ENCODE assay signal across 15 mouse cellular contexts in the genomic region with DNA sequence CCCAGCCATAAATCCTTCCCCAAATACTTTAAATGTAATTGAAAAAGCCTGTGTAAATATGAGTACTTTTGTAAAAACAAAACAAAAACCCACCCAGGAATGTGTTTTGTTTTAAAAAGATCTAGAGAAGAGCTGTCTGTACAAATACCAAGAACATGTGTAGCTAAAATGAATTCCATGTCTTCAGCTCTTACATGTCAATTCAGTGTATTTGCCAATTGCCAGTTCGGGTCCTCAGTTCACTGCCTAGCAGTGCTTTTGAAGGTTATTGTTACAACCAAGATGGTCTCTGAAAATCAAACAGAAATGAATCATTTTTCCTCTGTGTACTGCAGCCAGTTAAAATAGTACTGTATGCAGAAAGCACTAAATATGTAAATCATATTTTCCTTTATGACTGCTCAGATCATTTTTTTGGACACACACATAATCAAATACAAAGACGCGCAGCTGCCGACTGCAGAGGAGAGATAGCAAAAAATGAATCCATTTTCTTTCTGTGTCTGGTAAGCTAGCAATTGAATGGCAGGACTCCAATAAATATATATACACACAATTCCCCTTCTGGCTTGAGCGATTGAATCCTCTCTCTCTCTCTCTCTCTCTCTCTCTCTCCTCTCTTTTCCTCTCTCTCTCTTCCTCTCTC.
DNase-seq lines count a peak whose midpoint lies in the region; ATAC-seq and TF ChIP-seq lines count a peak whose summit lies in the region.
"Had no signal": no experiment of that assay in that cellular context is flagged by ENCODE, and none has a peak within 500 bp of the region (broad histone marks: within the 10 kb centered on the region; RNA-seq: fewer than 3 reads in every experiment).

No protein-coding gene starts in this region.

- 66% methylated on average over 5 of the region's 5 CpGs for WGBS in forebrain, embryonic 15.5 days
- 84% methylated on average over 5 of the region's 5 CpGs for WGBS in forebrain, embryonic 14.5 days
- WGBS in limb, embryonic 13.5 days: 70% methylated on average over 5 of the region's 5 CpGs
- whole genome bisulfite sequencing in limb, embryonic 10.5 days: 92% methylated on average over 5 of the region's 5 CpGs
- 54% methylated on average over 5 of the region's 5 CpGs for WGBS in limb, embryonic 15.5 days

- peaks cover 19% of the 10 kb centered on the region for H3K4me1 ChIP-seq in forebrain, embryonic 15.5 days
- H3K4me1 ChIP-seq in forebrain, embryonic 14.5 days (ENCODE audit: control insufficient read depth, insufficient read depth, low read length): peaks cover 3% of the 10 kb centered on the region; the same call in 1 of the 2 replicates
- H3K4me1 ChIP-seq in limb, embryonic 13.5 days: peaks cover 28% of the 10 kb centered on the region
- 0 out of 2 replicates have a peak, but pooled peaks cover 4% of the 10 kb centered on the region for H3K4me1 ChIP-seq in limb, embryonic 10.5 days
- H3K4me1 ChIP-seq in limb, embryonic 15.5 days: peaks cover 14% of the 10 kb centered on the region
- H3K4me1 ChIP-seq: heart, embryonic 10.5 days had no signal

- no peak for DNase-seq in forebrain, embryonic 14.5 days (ENCODE audit: low spot score)
- no peak for DNase-seq in limb, embryonic 10.5 days (ENCODE audit: low spot score)
- DNase-seq in brain, embryonic 14.5 days (ENCODE audit: low read depth): peak; percentile 54
- no peak for DNase-seq in adrenal gland, postnatal 25 days
- DNase-seq in left cerebral cortex, adult 11 months (ENCODE audit: low spot score): no peak
- DNase-seq: cerebellum, adult 2 months; kidney, adult 18-20 months; right cerebral cortex, postnatal 4 days; thymus, postnatal 4 days had no signal

- H3K27me3 ChIP-seq in forebrain, embryonic 15.5 days: no peaks in the 10 kb centered on the region
- H3K27me3 ChIP-seq in forebrain, embryonic 14.5 days (replicated peaks; ENCODE audit: control insufficient read depth, insufficient read depth, low read length): no peaks in the 10 kb centered on the region
- H3K27me3 ChIP-seq in limb, embryonic 13.5 days: no peaks in the 10 kb centered on the region
- H3K27me3 ChIP-seq in limb, embryonic 10.5 days (ENCODE audit: low read depth, poor library complexity, severe bottlenecking): no peaks in the 10 kb centered on the region
- H3K27me3 ChIP-seq in limb, embryonic 15.5 days: no peaks in the 10 kb centered on the region
- H3K27me3 ChIP-seq: forebrain, embryonic 13.5 days; Patski had no signal

- no peak for TF ChIP-seq POLR2A in brain, embryonic 14.5 days (IDR thresholded peaks at IDR 0.05; ENCODE audit: borderline replicate concordance, extremely low read depth, insufficient read depth, insufficient read length, poor library complexity, severe bottlenecking)

- H3K4me3 ChIP-seq in forebrain, embryonic 15.5 days: no peak overlapping the region
- H3K4me3 ChIP-seq in forebrain, embryonic 14.5 days (ENCODE audit: low read depth, low read length): no peak overlapping the region
- H3K4me3 ChIP-seq in limb, embryonic 13.5 days: no peak overlapping the region
- H3K4me3 ChIP-seq in limb, embryonic 10.5 days: no peak overlapping the region
- H3K4me3 ChIP-seq in limb, embryonic 15.5 days: no peak overlapping the region
- H3K4me3 ChIP-seq: forebrain, embryonic 13.5 days; heart, embryonic 10.5 days had no signal

- no peak for TF ChIP-seq CTCF in brain, embryonic 14.5 days (IDR thresholded peaks at IDR 0.05; ENCODE audit: borderline replicate concordance, extremely low read depth, insufficient read depth, insufficient read length)

- H3K27ac ChIP-seq in forebrain, embryonic 15.5 days (replicated peaks): peak overlapping the region; percentile 54
- no peak overlapping the region for H3K27ac ChIP-seq in forebrain, embryonic 14.5 days (ENCODE audit: low read depth, low read length)
- H3K27ac ChIP-seq in limb, embryonic 13.5 days: 0 out of 2 replicates have a peak overlapping the region, but pooled peaks have one; percentile 2
- no peak overlapping the region for H3K27ac ChIP-seq in limb, embryonic 10.5 days
- H3K27ac ChIP-seq in limb, embryonic 15.5 days: 0 out of 2 replicates have a peak overlapping the region, but pooled peaks have one; percentile 17
- H3K27ac ChIP-seq: forebrain, embryonic 13.5 days; heart, embryonic 10.5 days had no signal

- no peak overlapping the region for H3K4me2 ChIP-seq in forebrain, embryonic 15.5 days (replicated peaks)
- H3K4me2 ChIP-seq in forebrain, embryonic 14.5 days (ENCODE audit: low read length): no peak overlapping the region
- no peak overlapping the region for H3K4me2 ChIP-seq in limb, embryonic 13.5 days (replicated peaks)
- no peak overlapping the region for H3K4me2 ChIP-seq in limb, embryonic 15.5 days
- H3K4me2 ChIP-seq: forebrain, embryonic 13.5 days had no signal

- no peaks in the 10 kb centered on the region for H3K9me3 ChIP-seq in forebrain, embryonic 15.5 days
- no peaks in the 10 kb centered on the region for H3K9me3 ChIP-seq in forebrain, embryonic 14.5 days (replicated peaks; ENCODE audit: control insufficient read depth, low read length)
- no peaks in the 10 kb centered on the region for H3K9me3 ChIP-seq in limb, embryonic 13.5 days
- H3K9me3 ChIP-seq in limb, embryonic 10.5 days (replicated peaks): no peaks in the 10 kb centered on the region
- no peaks in the 10 kb centered on the region for H3K9me3 ChIP-seq in limb, embryonic 15.5 days
- H3K9me3 ChIP-seq: forebrain, embryonic 13.5 days; heart, embryonic 10.5 days had no signal

- ATAC-seq in forebrain, embryonic 15.5 days (replicated peaks): no peak
- no peak for ATAC-seq in forebrain, embryonic 14.5 days
- ATAC-seq in limb, embryonic 13.5 days (ENCODE audit: low FRiP score, low read depth): peak; percentile 25; the same call in 1 of the 2 replicates
- ATAC-seq in limb, embryonic 15.5 days (ENCODE audit: insufficient number of reproducible peaks, low FRiP score, low TSS enrichment, low read depth): no peak
- ATAC-seq: forebrain, embryonic 13.5 days; Patski had no signal

- H3K36me3 ChIP-seq in forebrain, embryonic 15.5 days: no peaks in the 10 kb centered on the region
- H3K36me3 ChIP-seq in forebrain, embryonic 14.5 days (ENCODE audit: control insufficient read depth, insufficient read depth, low read length): no peaks in the 10 kb centered on the region
- no peaks in the 10 kb centered on the region; the same call in 1 of the 2 replicates for H3K36me3 ChIP-seq in limb, embryonic 13.5 days
- H3K36me3 ChIP-seq in limb, embryonic 10.5 days: no peaks in the 10 kb centered on the region
- H3K36me3 ChIP-seq in limb, embryonic 15.5 days: no peaks in the 10 kb centered on the region
- H3K36me3 ChIP-seq: heart, embryonic 10.5 days had no signal

- no peak overlapping the region for H3K9ac ChIP-seq in forebrain, embryonic 15.5 days (replicated peaks)
- H3K9ac ChIP-seq in forebrain, embryonic 14.5 days (ENCODE audit: low read length): no peak overlapping the region
- no peak overlapping the region for H3K9ac ChIP-seq in limb, embryonic 13.5 days
- H3K9ac ChIP-seq in limb, embryonic 15.5 days: no peak overlapping the region
- H3K9ac ChIP-seq: forebrain, embryonic 13.5 days had no signal

Comparison
In these comparisons a context has a peak if more than half of its experiments do, and no peak if none do; other contexts are left out.
1. H3K27ac ChIP-seq: peak in forebrain, embryonic 15.5 days (single experiment), limb, embryonic 13.5 days (single experiment) and limb, embryonic 15.5 days (single experiment); none in forebrain, embryonic 14.5 days (single experiment) and limb, embryonic 10.5 days (single experiment).